Mouse (Mus musculus): ENCODE results near the gene Gprc5d. TPM values are rescaled to one million over a fixed set of nuclear protein-coding genes. Genes with fewer than 3 reads are reported as not detected.

Gene Gprc5d
- total and polyA plus RNA-seq, 2 experiments from 2014 or later, result 0.19 TPM; not detected in 1

DNA sequence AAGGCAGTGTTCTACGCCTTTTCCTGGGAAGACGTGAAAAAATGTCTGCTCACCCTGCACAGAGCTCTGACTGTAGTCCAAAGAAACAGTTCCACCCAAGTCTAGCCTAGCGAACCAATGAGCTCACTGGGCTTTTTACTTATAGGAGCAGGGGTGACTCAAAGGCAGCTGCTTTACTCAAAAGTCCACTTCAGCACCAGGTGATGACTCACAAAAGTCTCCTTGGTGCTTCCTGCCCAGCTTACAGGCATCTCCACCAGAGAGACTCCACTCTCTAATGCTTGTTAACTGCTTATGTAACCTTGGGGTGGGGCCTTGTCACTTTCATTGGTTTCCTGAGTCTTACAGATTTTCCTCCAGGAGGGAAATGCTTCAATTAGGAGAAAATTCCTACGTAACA, 57.4 kb downstream of the Gprc5d start:
- TF ChIP-seq CTCF (IDR thresholded peaks at IDR 0.05; ENCODE audit: low read depth), result no peak

More for the DNA sequence above, 57.4 kb downstream of the Gprc5d start:
- no peak overlapping the region for H3K4me2 ChIP-seq (ENCODE audit: low read depth)
- H3K9me3 ChIP-seq (ENCODE audit: low read length), result no peaks in the 10 kb centered on the region
- no peaks in the 10 kb centered on the region for H3K4me1 ChIP-seq (ENCODE audit: insufficient read depth)
- 90% methylated on average over 4 of the region's 4 CpGs for WGBS
- ATAC-seq, result no peak
- H3K36me3 ChIP-seq (ENCODE audit: insufficient read depth), result no peaks in the 10 kb centered on the region
- H3K27ac ChIP-seq (ENCODE audit: low read depth, low read length), result no peak overlapping the region
- no peak overlapping the region for H3K9ac ChIP-seq
- no peaks in the 10 kb centered on the region for H3K27me3 ChIP-seq (ENCODE audit: insufficient read depth, low read length)
- no peak for DNase-seq
- H3K4me3 ChIP-seq (ENCODE audit: low read depth, low read length), result no peak overlapping the region

Other genes with a start within 250 kb of the Gprc5d start
- gene Gpr19, start 219.7 kb downstream of the Gprc5d start, total RNA-seq (2014; rRNA removed), result 33.2 and 34.5 TPM in 2 replicates
- 38.6 and 42.7 TPM in 2 replicates for gene Gpr19, start 219.7 kb downstream of the Gprc5d start, polyA plus RNA-seq (2015; fragmentation: Nextera tagmentation; extraction: Ambion mirVana)
- 89.0 and 102 TPM in 2 replicates for gene Cdkn1b, start 197.9 kb downstream of the Gprc5d start, total RNA-seq (2014; rRNA removed)
- 36.0 and 44.0 TPM in 2 replicates for gene Cdkn1b, start 197.9 kb downstream of the Gprc5d start, polyA plus RNA-seq (2015; fragmentation: Nextera tagmentation; extraction: Ambion mirVana)
- gene Apold1, start 136.6 kb downstream of the Gprc5d start, total RNA-seq (2014; rRNA removed), result 8.7 TPM in 2 replicates
- gene Apold1, start 136.6 kb downstream of the Gprc5d start, polyA plus RNA-seq (2015; fragmentation: Nextera tagmentation; extraction: Ambion mirVana), result 5.9 and 6.2 TPM in 2 replicates
- gene Ddx47, start 106.7 kb downstream of the Gprc5d start, total RNA-seq (2014; rRNA removed), result 34.6 and 41.9 TPM in 2 replicates
- 51.0 and 60.0 TPM in 2 replicates for gene Ddx47, start 106.7 kb downstream of the Gprc5d start, polyA plus RNA-seq (2015; fragmentation: Nextera tagmentation; extraction: Ambion mirVana)
- gene Gprc5a, start 52.6 kb downstream of the Gprc5d start, total RNA-seq (2014; rRNA removed), result 0.43 and 0.62 TPM in 2 replicates
- gene Gprc5a, start 52.6 kb downstream of the Gprc5d start, polyA plus RNA-seq (2015; fragmentation: Nextera tagmentation; extraction: Ambion mirVana), result 0.47 and 0.60 TPM in 2 replicates
- 59.8 and 81.3 TPM in 2 replicates for gene Fam234b, start 79.7 kb upstream of the Gprc5d start, total RNA-seq (2014; rRNA removed)
- gene Fam234b, start 79.7 kb upstream of the Gprc5d start, polyA plus RNA-seq (2015; fragmentation: Nextera tagmentation; extraction: Ambion mirVana), result 88.3 and 118 TPM in 2 replicates
- 10.2 and 11.1 TPM in 2 replicates for gene Hebp1, start 79.7 kb upstream of the Gprc5d start, total RNA-seq (2014; rRNA removed)
- 6.7 and 8.5 TPM in 2 replicates for gene Hebp1, start 79.7 kb upstream of the Gprc5d start, polyA plus RNA-seq (2015; fragmentation: Nextera tagmentation; extraction: Ambion mirVana)
- gene Gsg1, start 136.1 kb upstream of the Gprc5d start, total RNA-seq (2014; rRNA removed), result 0.19 and 0.31 TPM in 2 replicates
- 0.34 and 0.46 TPM in 2 replicates for gene Gsg1, start 136.1 kb upstream of the Gprc5d start, polyA plus RNA-seq (2015; fragmentation: Nextera tagmentation; extraction: Ambion mirVana)
- not detected in 2 replicates for gene Pbp2, start 192.1 kb upstream of the Gprc5d start, total RNA-seq (2014; rRNA removed)
- not detected in 2 replicates for gene Pbp2, start 192.1 kb upstream of the Gprc5d start, polyA plus RNA-seq (2015; fragmentation: Nextera tagmentation; extraction: Ambion mirVana)
- gene Emp1, start 244.3 kb upstream of the Gprc5d start, total RNA-seq (2014; rRNA removed), result 11.4 and 37.0 TPM in 2 replicates
- gene Emp1, start 244.3 kb upstream of the Gprc5d start, polyA plus RNA-seq (2015; fragmentation: Nextera tagmentation; extraction: Ambion mirVana), result 3.8 and 4.3 TPM in 2 replicates

Measured in forebrain, postnatal 0 days (tissue).